Mouse (Mus musculus) retina, postnatal 1 day (tissue): ENCODE data around the gene Tk1.
"Not testable (repeated sequence)": the region's sequence is repeated elsewhere in the genome, so short reads cannot be mapped to it uniquely, and the experiment has no call there.

Experiments
- DNase-seq: peaks from one replicate; pipeline ENCODE4 v3.0.0-alpha.2; 2012

Gene Tk1

GRCm38 (mm10) chr11:117820173-117820572, 5.7 kb downstream of the Tk1 start:
- no peak for DNase-seq

- no peak for DNase-seq
These were observed 6.8 kb downstream of the Tk1 start for GRCm38 (mm10) chr11:117819095-117819494.

GRCm38 (mm10) chr11:117816389-117816996, 9.4 kb downstream of the Tk1 start:
- no peak for DNase-seq

GRCm38 (mm10) chr11:117815850-117816249, 10.0 kb downstream of the Tk1 start:
- not testable (repeated sequence) for DNase-seq

- DNase-seq, result no peak
These were observed 11.1 kb downstream of the Tk1 start for GRCm38 (mm10) chr11:117814704-117815366.

GRCm38 (mm10) chr11:117813867-117814266, 12.0 kb downstream of the Tk1 start:
- no peak for DNase-seq

- DNase-seq, result peak; percentile 92
These were observed 15.4 kb downstream of the Tk1 start for GRCm38 (mm10) chr11:117810401-117811046.

- peak; percentile 86 for DNase-seq
These were observed 16.2 kb downstream of the Tk1 start, which contains the start of the genes Gm20708 and Syngr2 for GRCm38 (mm10) chr11:117809407-117810311. TSS of gene Gm20708 (plus strand) at chr11:117809668. TSS of gene Syngr2 (plus strand) at chr11:117809668.

- DNase-seq, result no peak
These were observed 19.1 kb downstream of the Tk1 start for GRCm38 (mm10) chr11:117806781-117807180.

GRCm38 (mm10) chr11:117803166-117803688, 22.7 kb downstream of the Tk1 start:
- no peak for DNase-seq

GRCm38 (mm10) chr11:117801650-117802049, 24.2 kb downstream of the Tk1 start:
- no peak for DNase-seq

- DNase-seq, result no peak
These were observed 25.9 kb downstream of the Tk1 start for GRCm38 (mm10) chr11:117800038-117800437.

- no peak for DNase-seq
These were observed 26.7 kb downstream of the Tk1 start for GRCm38 (mm10) chr11:117799174-117799573.

GRCm38 (mm10) chr11:117798160-117798541, 27.7 kb downstream of the Tk1 start:
- no peak for DNase-seq

- DNase-seq, result no peak
These were observed 28.3 kb downstream of the Tk1 start, which contains the start of gene 6030468B19Rik for GRCm38 (mm10) chr11:117797511-117798159. TSS of gene 6030468B19Rik (plus strand) at chr11:117797660.

GRCm38 (mm10) chr11:117796954-117797353, 28.9 kb downstream of the Tk1 start:
- no peak for DNase-seq

- no peak for DNase-seq
These were observed 31.8 kb downstream of the Tk1 start for GRCm38 (mm10) chr11:117794035-117794551.

- peak; percentile 42 for DNase-seq
These were observed 33.5 kb downstream of the Tk1 start for GRCm38 (mm10) chr11:117792281-117792888.

GRCm38 (mm10) chr11:117791441-117791761, 34.5 kb downstream of the Tk1 start:
- no peak for DNase-seq

GRCm38 (mm10) chr11:117790703-117791440, 35.0 kb downstream of the Tk1 start:
- DNase-seq, result peak; percentile 19

- DNase-seq, result peak; percentile 80
These were observed 35.6 kb downstream of the Tk1 start for GRCm38 (mm10) chr11:117790286-117790685.
